Mouse (Mus musculus) heart, adult 2 months (tissue): ENCODE measurements around the gene Gatad2b. TPM values are rescaled to one million over a fixed set of nuclear protein-coding genes. Genes with fewer than 3 reads are reported as not detected.

Experiments used
- DNase-seq, 2 experiments: peaks; one replicate each; pipeline ENCODE4 v3.0.0; 2021
- H3K27ac ChIP-seq: fragments of 200-600 bp; 2 replicates; pipeline ENCODE4 v1.8.1; 2022
- H3K27me3 ChIP-seq: fragments of 200-500 bp; 2 replicates; pipeline ENCODE4 v1.6.1; 2012; ENCODE audit warnings: mild to moderate bottlenecking, low read length, inconsistent platforms, mixed read lengths; ENCODE audit not compliant: control insufficient read depth, insufficient read depth
- H3K36me3 ChIP-seq: fragments of 200-500 bp; 2 replicates; pipeline ENCODE4 v1.6.1; 2012; ENCODE audit warnings: low read length, inconsistent platforms; ENCODE audit not compliant: control insufficient read depth, insufficient read depth
- H3K4me1 ChIP-seq: fragments of 200-500 bp; 2 replicates; pipeline ENCODE4 v1.6.1; 2011; ENCODE audit warnings: low read length; ENCODE audit not compliant: control insufficient read depth, insufficient read depth
- H3K4me3 ChIP-seq: fragments of 200-600 bp; 2 replicates; pipeline ENCODE4 v1.8.1; 2022
- H3K79me2 ChIP-seq: fragments of 200-500 bp; replicated peaks from 2 replicates; pipeline ENCODE4 v1.6.1; 2012; ENCODE audit warnings: mild to moderate bottlenecking, inconsistent platforms, low read length, moderate library complexity, mixed read lengths; ENCODE audit not compliant: control insufficient read depth, insufficient read depth
- H3K9ac ChIP-seq: fragments of 200-500 bp; 2 replicates; pipeline ENCODE4 v1.6.1; 2012; ENCODE audit warnings: low read depth, mild to moderate bottlenecking, control low read depth, inconsistent platforms, low read length, mixed read lengths
- CTCF ChIP-seq: fragments of 200-600 bp; IDR thresholded peaks from 2 replicates; pipeline ENCODE4 v1.8.1; 2022; ENCODE audit warnings: antibody characterized with exemption, mild to moderate bottlenecking, moderate library complexity
- EP300 ChIP-seq: fragments of 200-500 bp; IDR thresholded peaks from 2 replicates; pipeline ENCODE4 v1.6.1; 2011; ENCODE audit warnings: low read depth, low read length, control low read depth; ENCODE audit not compliant: insufficient read depth
- POLR2A ChIP-seq: fragments of 200-500 bp; IDR thresholded peaks from 2 replicates; pipeline ENCODE4 v1.6.1; 2011; ENCODE audit warnings: mild to moderate bottlenecking, low read depth, low read length, control low read depth; ENCODE audit not compliant: insufficient read depth
- WGBS: fragments of 180-500 bp; shearing (Covaris S2); methylation state at CpG from one replicate; pipeline ENCODE4 v1.1.7; 2018; 5-methylcytosine and 5-hydroxymethylcytosine counted together
- intact Hi-C: fragments of 180-260 bp; cut with DNase I; formaldehyde crosslinking; loops from one replicate; pipeline ENCODE4 v1.15.1; 2025
- polyA plus RNA-seq: library from polyadenylated mRNA; depleted of rRNA; stranded (reverse); fragments of >200 nt; gene quantifications from 2 replicates; pipeline ENCODE4 v1.2.3, GENCODE M21; 2012
- total RNA-seq, 2 experiments: library from RNA; stranded (reverse); gene quantifications; 2 replicates each; pipeline ENCODE4 v1.2.3; 2021

Gatad2b gene
- total and polyA plus RNA-seq, 3 experiments, result 17.7 to 45.3 (median 40.0) TPM

DNA sequence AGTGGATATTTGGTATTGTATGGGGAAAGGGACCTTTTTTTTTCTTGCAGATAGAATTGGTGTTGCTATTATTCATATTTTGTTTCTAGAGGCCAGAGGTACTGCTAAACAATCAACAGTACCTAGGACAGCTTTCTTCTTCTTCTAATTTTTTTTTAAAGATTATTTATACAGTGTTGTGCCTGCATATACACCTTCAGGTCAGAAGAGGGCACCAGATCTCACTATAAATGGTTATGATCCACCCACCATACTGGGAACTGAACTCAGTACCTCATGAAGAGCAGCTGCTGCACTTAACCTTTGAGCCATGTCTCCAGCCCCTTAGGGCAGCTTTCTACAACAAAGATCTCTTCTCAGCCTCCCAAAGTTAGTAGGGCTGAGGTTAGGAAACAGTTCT, 20.4 kb downstream of the Gatad2b start:
- no peak overlapping the region for H3K27ac ChIP-seq
- no peak for DNase-seq
- H3K9ac ChIP-seq, result no peak overlapping the region
- H3K4me1 ChIP-seq, result no peaks in the 10 kb centered on the region; the same call in 1 of the 2 replicates
- peaks cover 4% of the 10 kb centered on the region for H3K79me2 ChIP-seq
- intact Hi-C loops, result no loop called here
- H3K36me3 ChIP-seq, result peaks cover 3% of the 10 kb centered on the region
- TF ChIP-seq CTCF, result peak; percentile 68
- no peak for TF ChIP-seq EP300
- no peak overlapping the region for H3K4me3 ChIP-seq
- H3K27me3 ChIP-seq, result no peaks in the 10 kb centered on the region

DNA sequence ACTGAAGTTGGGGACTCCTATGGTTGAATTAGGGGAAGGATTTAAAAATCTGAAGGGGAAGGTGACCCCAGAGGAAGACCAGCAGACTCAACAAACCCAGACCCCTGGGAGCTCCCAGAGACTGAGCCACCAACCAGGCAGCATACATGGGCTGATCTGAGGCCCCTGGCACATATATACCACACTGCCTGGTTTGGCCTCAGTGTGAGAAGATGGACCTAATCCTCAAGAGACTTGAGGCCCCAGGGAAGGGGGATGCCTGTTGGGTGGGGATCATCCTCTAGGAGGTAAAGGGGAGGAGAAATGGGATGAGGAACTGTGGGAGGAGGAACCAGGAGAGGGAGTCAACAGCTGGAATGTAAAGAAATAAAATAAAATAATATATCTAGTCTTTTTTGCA, 21.3 kb downstream of the Gatad2b start:
- no peak for DNase-seq
- intact Hi-C loops, result no loop called here
- H3K4me3 ChIP-seq, result no peak overlapping the region
- no peak overlapping the region for H3K27ac ChIP-seq
- TF ChIP-seq CTCF, result no peak
- TF ChIP-seq POLR2A, result no peak
- TF ChIP-seq EP300, result no peak
- H3K79me2 ChIP-seq, result peaks cover 5% of the 10 kb centered on the region
- H3K9ac ChIP-seq, result no peak overlapping the region
- peaks cover 3% of the 10 kb centered on the region; the same call in 1 of the 2 replicates for H3K36me3 ChIP-seq
- H3K27me3 ChIP-seq, result no peaks in the 10 kb centered on the region
- H3K4me1 ChIP-seq, result no peaks in the 10 kb centered on the region; the same call in 1 of the 2 replicates

DNA sequence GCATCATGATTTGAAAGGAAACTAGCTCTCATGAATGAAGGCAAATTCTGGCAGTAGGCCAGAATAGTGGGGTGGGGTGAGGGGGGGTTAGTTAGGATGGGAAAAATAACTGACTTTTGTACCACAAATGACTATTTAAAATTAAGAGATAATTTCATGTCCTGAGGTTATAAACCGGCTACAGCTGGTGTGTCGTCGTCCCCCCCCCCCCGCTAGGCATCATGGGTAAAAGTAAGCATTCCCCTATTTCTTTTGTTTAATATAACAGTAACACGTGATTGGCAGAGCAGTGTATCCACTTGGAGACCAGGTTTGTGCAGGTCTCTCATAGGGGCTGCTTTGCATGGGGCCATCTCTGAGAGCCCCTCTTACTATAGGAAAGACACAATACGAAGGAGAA, 29.3 kb downstream of the Gatad2b start:
- intact Hi-C loops, result no loop called here
- H3K27me3 ChIP-seq, result no peaks in the 10 kb centered on the region
- H3K27ac ChIP-seq, result no peak overlapping the region
- no peak overlapping the region for H3K4me3 ChIP-seq
- TF ChIP-seq CTCF (no peak), POLR2A (no peak), EP300 (no peak)
- peaks cover 12% of the 10 kb centered on the region for H3K36me3 ChIP-seq
- no peak for DNase-seq
- WGBS, result 15% methylated on average over 6 of the region's 6 CpGs
- peaks cover 7% of the 10 kb centered on the region for H3K79me2 ChIP-seq
- peaks cover 5% of the 10 kb centered on the region for H3K4me1 ChIP-seq
- no peak overlapping the region for H3K9ac ChIP-seq

DNA sequence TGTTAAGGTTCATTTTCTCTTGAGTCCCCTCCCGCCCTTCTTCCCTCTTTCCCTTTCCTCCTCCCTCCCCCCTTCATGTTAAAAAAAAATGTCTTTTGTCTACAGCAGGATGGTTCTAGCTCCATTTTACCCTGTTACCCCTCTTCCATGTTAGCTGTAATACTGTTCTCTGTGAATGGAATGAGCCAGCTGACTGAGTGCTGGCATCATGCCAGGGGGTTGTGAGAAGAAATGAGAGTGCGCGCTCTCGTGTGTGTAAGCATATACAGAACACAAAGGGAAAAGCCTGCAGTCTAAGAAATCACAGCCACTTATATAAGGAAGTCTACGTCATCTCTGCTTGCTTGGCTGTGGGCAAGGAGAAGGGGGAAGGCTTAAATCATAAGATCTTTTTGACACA, 30.1 kb downstream of the Gatad2b start:
- intact Hi-C loops, result no loop called here
- peak; percentile 71 to 73 for DNase-seq
- no peak for TF ChIP-seq CTCF
- no peak for TF ChIP-seq POLR2A
- no peak for TF ChIP-seq EP300
- 6% methylated on average over 5 of the region's 5 CpGs for WGBS
- Histone ChIP-seq H3K4me1 (peaks cover 5% of the 10 kb centered on the region), H3K79me2 (peaks cover 7% of the 10 kb centered on the region), H3K36me3 (peaks cover 12% of the 10 kb centered on the region), H3K27ac (no peak overlapping the region), H3K4me3 (no peak overlapping the region), H3K9ac (no peak overlapping the region), H3K27me3 (no peaks in the 10 kb centered on the region)

DNA sequence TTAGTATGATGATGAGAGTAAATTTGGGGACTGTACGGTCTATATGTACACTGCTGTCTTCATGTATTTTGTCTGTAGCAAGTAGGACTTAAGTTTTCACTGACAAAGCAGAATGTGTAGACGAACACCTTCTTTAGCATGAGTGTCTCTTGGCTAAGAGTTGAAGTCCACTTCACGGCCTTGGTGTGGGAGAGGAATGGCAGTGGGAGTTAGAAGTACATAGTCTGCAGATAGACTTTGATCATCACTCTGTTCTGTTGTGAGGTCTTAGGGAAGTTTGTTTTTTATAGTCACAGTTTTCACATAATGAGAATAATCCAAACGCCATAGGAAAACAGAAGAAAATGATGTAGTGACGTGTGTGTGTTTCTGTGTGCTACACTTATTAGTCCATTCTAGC, 39.5 kb downstream of the Gatad2b start:
- WGBS, result 79% methylated on average over 5 of the region's 5 CpGs
- H3K27me3 ChIP-seq, result no peaks in the 10 kb centered on the region
- no peak for TF ChIP-seq POLR2A
- TF ChIP-seq CTCF, result no peak
- TF ChIP-seq EP300, result no peak

GRCm38 (mm10) chr3:90335517-90335916, 42.5 kb downstream of the Gatad2b start:
- intact Hi-C loops, result no loop called here
- no peak for DNase-seq
- Histone ChIP-seq H3K4me3 (no peak overlapping the region), H3K79me2 (peaks cover 6% of the 10 kb centered on the region), H3K27ac (no peak overlapping the region), H3K9ac (no peak overlapping the region), H3K27me3 (no peaks in the 10 kb centered on the region), H3K4me1 (peaks cover 4% of the 10 kb centered on the region), H3K36me3 (peaks cover 4% of the 10 kb centered on the region)
- TF ChIP-seq POLR2A (no peak), EP300 (no peak), CTCF (0 out of 2 replicates have a peak, but pooled peaks have one; percentile 10)

More for the DNA sequence above, 39.5 kb downstream of the Gatad2b start:
- H3K27ac ChIP-seq, result no peak overlapping the region
- intact Hi-C loops, result no loop called here
- DNase-seq, result no peak
- H3K4me1 ChIP-seq, result peaks cover 2% of the 10 kb centered on the region
- peaks cover 4% of the 10 kb centered on the region for H3K36me3 ChIP-seq
- H3K9ac ChIP-seq, result no peak overlapping the region
- no peak overlapping the region for H3K4me3 ChIP-seq
- H3K79me2 ChIP-seq, result peaks cover 9% of the 10 kb centered on the region
